Mouse (Mus musculus) intestine, postnatal 0 days (tissue): ENCODE measurements at regions not wholly inside any gene's neighbourhood (a gene's known extent, or its start where the extent isn't known, plus 50 kb on each side); places are given as distances from the start of the nearest gene placed in this dataset.
A peak's percentile ranks its signal among the peaks of the same experiment; 100 is the strongest.

Experiments used
- ATAC-seq: fragments of 200-750 bp; cut with Nextera tagmentation; 2 replicates; pipeline ENCODE4 v1.8.0; 2017; ENCODE audit warnings: mild to moderate bottlenecking, moderate TSS enrichment, moderate library complexity
- H3K27ac ChIP-seq: fragments of 300-500 bp; sonication (generic); 2 replicates; pipeline ENCODE4 v1.5.1; 2014; ENCODE audit warnings: mild to moderate bottlenecking, low read depth, low read length, moderate library complexity
- H3K27me3 ChIP-seq: fragments of 300-500 bp; sonication (generic); replicated peaks from 2 replicates; pipeline ENCODE4 v1.6.1; 2014; ENCODE audit warnings: low read length, mixed read lengths; ENCODE audit not compliant: control insufficient read depth, insufficient read depth
- H3K36me3 ChIP-seq: fragments of 300-500 bp; sonication (generic); 2 replicates; pipeline ENCODE4 v1.6.1; 2014; ENCODE audit warnings: mild to moderate bottlenecking, moderate library complexity; ENCODE audit not compliant: control insufficient read depth, insufficient read depth
- H3K4me1 ChIP-seq: fragments of 300-500 bp; sonication (generic); replicated peaks from 2 replicates; pipeline ENCODE4 v1.6.1; 2014; ENCODE audit warnings: antibody characterized with exemption, low read length, mixed read lengths; ENCODE audit not compliant: control insufficient read depth, insufficient read depth
- H3K4me2 ChIP-seq: fragments of 300-500 bp; sonication (generic); replicated peaks from 2 replicates; pipeline ENCODE4 v1.6.1; 2014; ENCODE audit warnings: low read depth, mild to moderate bottlenecking, moderate library complexity
- H3K4me3 ChIP-seq: fragments of 300-500 bp; sonication (generic); 2 replicates; pipeline ENCODE4 v1.5.1; 2014; ENCODE audit warnings: low read depth, low read length
- H3K9ac ChIP-seq: fragments of 300-500 bp; sonication (generic); 2 replicates; pipeline ENCODE4 v1.6.1; 2014; ENCODE audit warnings: mild to moderate bottlenecking, low read depth, low read length
- H3K9me3 ChIP-seq: fragments of 300-500 bp; sonication (generic); 2 replicates; pipeline ENCODE4 v1.6.1; 2016; ENCODE audit warnings: mixed run types; ENCODE audit not compliant: control insufficient read depth
- CTCF ChIP-seq: sonication (generic); IDR thresholded peaks from 2 replicates; pipeline ENCODE4 v1.5.1; 2016; ENCODE audit warnings: low read depth, mild to moderate bottlenecking, control low read depth, antibody characterized with exemption, moderate library complexity
- WGBS: fragments of 180-500 bp; shearing (Covaris S2); extraction: QIAGEN DNeasy Blood & Tissue Kit; methylation state at CpG from one replicate; pipeline ENCODE4 v1.1.7; 2014; 5-methylcytosine and 5-hydroxymethylcytosine counted together

GRCm38 (mm10) chr15:40036181-40036580 is 98.0 kb upstream of the 9330182O14Rik start:
- no peak overlapping the region for H3K4me2 ChIP-seq
- no peak overlapping the region for H3K4me3 ChIP-seq
- H3K9me3 ChIP-seq, result no peaks in the 10 kb centered on the region
- no peaks in the 10 kb centered on the region for H3K4me1 ChIP-seq
- no peak for TF ChIP-seq CTCF
- no peak for ATAC-seq
- 81% methylated on average over 1 of the region's 1 CpGs for WGBS
- no peaks in the 10 kb centered on the region for H3K27me3 ChIP-seq
- no peaks in the 10 kb centered on the region for H3K36me3 ChIP-seq
- H3K27ac ChIP-seq, result no peak overlapping the region
- H3K9ac ChIP-seq, result no peak overlapping the region

GRCm38 (mm10) chr15:40037266-40037665 is 96.9 kb upstream of the 9330182O14Rik start:
- WGBS, result 43% methylated on average over 7 of the region's 7 CpGs
- ATAC-seq, result no peak
- Histone ChIP-seq H3K9me3 (no peaks in the 10 kb centered on the region), H3K27me3 (no peaks in the 10 kb centered on the region), H3K4me2 (no peak overlapping the region), H3K4me1 (no peaks in the 10 kb centered on the region), H3K9ac (no peak overlapping the region), H3K27ac (no peak overlapping the region), H3K4me3 (no peak overlapping the region), H3K36me3 (no peaks in the 10 kb centered on the region)
- TF ChIP-seq CTCF, result no peak

GRCm38 (mm10) chr15:40046219-40046618 is 87.9 kb upstream of the 9330182O14Rik start:
- TF ChIP-seq CTCF, result no peak
- H3K27ac ChIP-seq, result no peak overlapping the region
- H3K9ac ChIP-seq, result no peak overlapping the region
- 52% methylated on average over 5 of the region's 5 CpGs for WGBS
- ATAC-seq, result no peak
- H3K36me3 ChIP-seq, result no peaks in the 10 kb centered on the region
- no peaks in the 10 kb centered on the region for H3K9me3 ChIP-seq
- H3K4me1 ChIP-seq, result no peaks in the 10 kb centered on the region; the same call in 1 of the 2 replicates
- peak overlapping the region; percentile 24; the same call in 1 of the 2 replicates for H3K4me2 ChIP-seq
- H3K4me3 ChIP-seq, result no peak overlapping the region
- no peaks in the 10 kb centered on the region for H3K27me3 ChIP-seq

- Histone ChIP-seq H3K4me1 (no peaks in the 10 kb centered on the region; the same call in 1 of the 2 replicates), H3K27me3 (no peaks in the 10 kb centered on the region), H3K27ac (no peak overlapping the region), H3K4me3 (no peak overlapping the region), H3K9me3 (no peaks in the 10 kb centered on the region), H3K4me2 (no peak overlapping the region), H3K36me3 (no peaks in the 10 kb centered on the region), H3K9ac (no peak overlapping the region)
- no peak for ATAC-seq
- WGBS, result 64% methylated on average over 1 of the region's 1 CpGs
- TF ChIP-seq CTCF, result no peak
These were observed 87.1 kb upstream of the 9330182O14Rik start for GRCm38 (mm10) chr15:40047100-40047499.

GRCm38 (mm10) chr15:40068051-40068450 is 66.1 kb upstream of the 9330182O14Rik start:
- no peak overlapping the region for H3K9ac ChIP-seq
- H3K4me3 ChIP-seq, result no peak overlapping the region
- no peak for TF ChIP-seq CTCF
- no peaks in the 10 kb centered on the region for H3K4me1 ChIP-seq
- no peaks in the 10 kb centered on the region for H3K9me3 ChIP-seq
- H3K27me3 ChIP-seq, result no peaks in the 10 kb centered on the region
- ATAC-seq, result no peak
- H3K36me3 ChIP-seq, result no peaks in the 10 kb centered on the region
- H3K4me2 ChIP-seq, result no peak overlapping the region
- H3K27ac ChIP-seq, result no peak overlapping the region
- WGBS, result 81% methylated on average over 2 of the region's 2 CpGs

GRCm38 (mm10) chr15:40075334-40075893 is 58.8 kb upstream of the 9330182O14Rik start:
- WGBS, result 73% methylated on average over 3 of the region's 3 CpGs
- no peak overlapping the region for H3K9ac ChIP-seq
- no peak overlapping the region for H3K4me3 ChIP-seq
- no peak for TF ChIP-seq CTCF
- no peaks in the 10 kb centered on the region for H3K9me3 ChIP-seq
- no peaks in the 10 kb centered on the region for H3K36me3 ChIP-seq
- no peak overlapping the region for H3K4me2 ChIP-seq
- H3K27ac ChIP-seq, result no peak overlapping the region
- H3K4me1 ChIP-seq, result no peaks in the 10 kb centered on the region
- ATAC-seq, result no peak
- H3K27me3 ChIP-seq, result no peaks in the 10 kb centered on the region

- no peaks in the 10 kb centered on the region for H3K4me1 ChIP-seq
- H3K27me3 ChIP-seq, result no peaks in the 10 kb centered on the region
- no peak overlapping the region for H3K4me2 ChIP-seq
- H3K9ac ChIP-seq, result no peak overlapping the region
- no peak for TF ChIP-seq CTCF
- 84% methylated on average over 6 of the region's 6 CpGs for WGBS
- no peaks in the 10 kb centered on the region for H3K36me3 ChIP-seq
- H3K27ac ChIP-seq, result no peak overlapping the region
- H3K4me3 ChIP-seq, result no peak overlapping the region
- no peaks in the 10 kb centered on the region for H3K9me3 ChIP-seq
- no peak for ATAC-seq
These were observed 54.3 kb upstream of the 9330182O14Rik start for GRCm38 (mm10) chr15:40079872-40080271.
